Mouse (Mus musculus) midbrain, embryonic 12.5 days (tissue): ENCODE data around the gene Iqgap1. TPM values are rescaled to one million over a fixed set of nuclear protein-coding genes. Genes with fewer than 3 reads are reported as not detected.

Experiments used
- ATAC-seq: fragments of 200-750 bp; cut with Nextera tagmentation; 2 replicates; pipeline ENCODE4 v1.8.0; 2017; ENCODE audit warnings: low read depth, moderate TSS enrichment, moderate library complexity; ENCODE audit not compliant: low FRiP score
- H3K27ac ChIP-seq: fragments of 300-500 bp; sonication (generic); replicated peaks from 2 replicates; pipeline ENCODE4 v1.5.1; 2016; ENCODE audit warnings: mild to moderate bottlenecking
- H3K27me3 ChIP-seq: fragments of 300-500 bp; sonication (generic); 2 replicates; pipeline ENCODE4 v1.6.1; 2016; ENCODE audit warnings: mild to moderate bottlenecking
- H3K36me3 ChIP-seq: fragments of 300-500 bp; sonication (generic); 2 replicates; pipeline ENCODE4 v1.6.1; 2016
- H3K4me1 ChIP-seq: fragments of 300-500 bp; sonication (generic); 2 replicates; pipeline ENCODE4 v1.6.1; 2016
- H3K4me2 ChIP-seq: fragments of 300-500 bp; sonication (generic); replicated peaks from 2 replicates; pipeline ENCODE4 v1.6.1; 2016; ENCODE audit warnings: mild to moderate bottlenecking, moderate library complexity
- H3K4me3 ChIP-seq: fragments of 300-500 bp; sonication (generic); 2 replicates; pipeline ENCODE4 v1.5.1; 2016; ENCODE audit warnings: mild to moderate bottlenecking
- H3K9ac ChIP-seq: fragments of 300-500 bp; sonication (generic); replicated peaks from 2 replicates; pipeline ENCODE4 v1.6.1; 2016; ENCODE audit warnings: mild to moderate bottlenecking, moderate library complexity
- H3K9me3 ChIP-seq: fragments of 300-500 bp; sonication (generic); 2 replicates; pipeline ENCODE4 v1.6.1; 2016; ENCODE audit warnings: mild to moderate bottlenecking
- WGBS: fragments of 180-500 bp; shearing (Covaris S2); methylation state at CpG from one replicate; pipeline ENCODE4 v1.1.7; 2016; 5-methylcytosine and 5-hydroxymethylcytosine counted together
- polyA plus RNA-seq: library from polyadenylated mRNA; unstranded; fragments of >200 nt; fragmentation: Nextera tagmentation; extraction: Ambion mirVana; gene quantifications from 2 replicates; pipeline ENCODE4 v1.2.1, GENCODE M21; 2016

The Iqgap1 gene
- polyA plus RNA-seq, 1 experiment from 2014 or later, result 33.7 TPM

GRCm38 (mm10) chr7:80719038-80719437, 106.7 kb downstream of the Iqgap1 start:
- ATAC-seq, result no peak
- Histone ChIP-seq H3K4me2 (no peak overlapping the region), H3K27me3 (no peaks in the 10 kb centered on the region), H3K9me3 (no peaks in the 10 kb centered on the region), H3K36me3 (peaks cover 61% of the 10 kb centered on the region), H3K4me1 (no peaks in the 10 kb centered on the region), H3K27ac (no peak overlapping the region), H3K4me3 (no peak overlapping the region), H3K9ac (no peak overlapping the region)
- WGBS, result 90% methylated on average over 2 of the region's 2 CpGs

DNA sequence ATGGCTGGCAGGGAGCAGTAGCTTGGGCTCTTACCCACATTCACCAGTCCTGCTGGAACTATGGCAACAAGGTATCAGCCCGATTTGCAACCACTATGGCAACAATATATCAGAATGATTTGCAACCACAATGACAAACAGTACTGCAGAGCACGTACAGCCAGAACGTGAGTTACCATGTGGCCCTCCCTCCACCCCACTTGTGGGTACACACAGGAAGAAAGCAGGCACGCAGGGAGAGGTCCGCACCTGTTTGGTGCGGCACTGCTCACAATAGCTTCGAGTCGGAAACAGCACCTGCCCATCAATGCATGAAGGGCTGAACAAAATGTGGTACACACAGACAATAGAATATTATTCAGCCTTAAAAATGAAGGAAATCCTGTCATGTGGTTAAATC, 107.3 kb downstream of the Iqgap1 start:
- no peak overlapping the region for H3K9ac ChIP-seq
- no peak overlapping the region for H3K4me3 ChIP-seq
- H3K9me3 ChIP-seq, result no peaks in the 10 kb centered on the region
- no peak overlapping the region for H3K4me2 ChIP-seq
- H3K4me1 ChIP-seq, result no peaks in the 10 kb centered on the region
- 77% methylated on average over 8 of the region's 8 CpGs for WGBS
- H3K36me3 ChIP-seq, result peaks cover 59% of the 10 kb centered on the region
- H3K27ac ChIP-seq, result no peak overlapping the region
- H3K27me3 ChIP-seq, result no peaks in the 10 kb centered on the region
- ATAC-seq, result no peak

- Histone ChIP-seq H3K27ac (no peak overlapping the region), H3K4me3 (no peak overlapping the region), H3K4me1 (no peaks in the 10 kb centered on the region), H3K9me3 (no peaks in the 10 kb centered on the region), H3K4me2 (no peak overlapping the region), H3K9ac (no peak overlapping the region), H3K36me3 (peaks cover 48% of the 10 kb centered on the region), H3K27me3 (no peaks in the 10 kb centered on the region)
- no peak for ATAC-seq
- 83% methylated on average over 9 of the region's 9 CpGs for WGBS
These were observed 109.0 kb downstream of the Iqgap1 start for GRCm38 (mm10) chr7:80716758-80717157.

GRCm38 (mm10) chr7:80715306-80715705, 110.5 kb downstream of the Iqgap1 start:
- H3K9me3 ChIP-seq, result no peaks in the 10 kb centered on the region
- no peak overlapping the region for H3K4me2 ChIP-seq
- peaks cover 45% of the 10 kb centered on the region for H3K36me3 ChIP-seq
- ATAC-seq, result no peak
- H3K9ac ChIP-seq, result no peak overlapping the region
- no peak overlapping the region for H3K4me3 ChIP-seq
- H3K27ac ChIP-seq, result no peak overlapping the region
- no peaks in the 10 kb centered on the region for H3K4me1 ChIP-seq
- 94% methylated on average over 7 of the region's 7 CpGs for WGBS
- no peaks in the 10 kb centered on the region for H3K27me3 ChIP-seq

- Histone ChIP-seq H3K27me3 (no peaks in the 10 kb centered on the region), H3K4me1 (no peaks in the 10 kb centered on the region), H3K27ac (no peak overlapping the region), H3K9ac (no peak overlapping the region), H3K4me3 (no peak overlapping the region), H3K9me3 (no peaks in the 10 kb centered on the region; the same call in 1 of the 2 replicates), H3K36me3 (peaks cover 23% of the 10 kb centered on the region), H3K4me2 (no peak overlapping the region)
- WGBS, result 91% methylated on average over 8 of the region's 8 CpGs
- no peak for ATAC-seq
These were observed 114.3 kb downstream of the Iqgap1 start for GRCm38 (mm10) chr7:80711496-80711895.

DNA sequence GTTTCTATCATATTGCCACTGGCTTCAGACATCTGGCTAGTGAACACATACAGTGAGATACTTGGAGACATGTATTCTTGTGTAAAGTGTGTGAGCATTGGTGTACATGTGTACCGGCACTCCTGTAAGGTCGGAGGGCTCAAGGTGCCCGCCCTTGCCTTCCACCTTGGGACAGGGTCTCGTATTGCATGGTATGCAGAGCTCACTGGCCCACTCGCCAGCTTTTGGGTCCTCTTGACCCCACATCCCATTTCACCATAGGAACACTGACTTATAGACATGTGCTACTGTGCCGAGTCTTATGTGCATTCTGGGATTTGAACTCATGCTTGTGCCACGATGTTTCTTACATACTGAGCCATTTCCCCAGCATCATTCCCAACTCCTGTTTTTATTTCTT, 115.4 kb downstream of the Iqgap1 start:
- H3K36me3 ChIP-seq, result peaks cover 19% of the 10 kb centered on the region
- H3K9me3 ChIP-seq, result no peaks in the 10 kb centered on the region; the same call in 1 of the 2 replicates
- no peak overlapping the region for H3K27ac ChIP-seq
- H3K27me3 ChIP-seq, result no peaks in the 10 kb centered on the region
- no peak overlapping the region for H3K9ac ChIP-seq
- 86% methylated on average over 7 of the region's 7 CpGs for WGBS
- no peak overlapping the region for H3K4me2 ChIP-seq
- H3K4me1 ChIP-seq, result no peaks in the 10 kb centered on the region
- no peak overlapping the region for H3K4me3 ChIP-seq
- ATAC-seq, result no peak

DNA sequence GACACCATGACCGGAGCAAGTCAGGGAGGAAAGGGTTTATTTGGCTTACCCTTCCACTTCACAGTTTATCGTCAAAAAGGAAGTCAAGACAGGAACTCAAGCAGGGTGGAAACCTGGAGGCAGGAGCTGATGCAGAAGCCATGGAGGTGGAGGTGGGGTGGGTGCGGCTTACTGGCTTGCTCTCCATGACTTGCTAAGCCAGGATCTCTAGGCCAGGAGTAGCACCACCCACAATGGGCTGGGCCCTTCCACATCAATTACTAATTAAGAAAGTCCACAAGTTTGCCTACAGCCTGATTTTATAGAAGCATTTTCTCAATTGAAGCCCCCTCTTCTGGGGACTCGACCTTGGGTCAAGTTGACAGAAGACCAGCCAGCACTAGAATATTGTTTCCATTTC, 121.7 kb downstream of the Iqgap1 start:
- no peak overlapping the region for H3K4me3 ChIP-seq
- no peaks in the 10 kb centered on the region for H3K36me3 ChIP-seq
- 95% methylated on average over 4 of the region's 4 CpGs for WGBS
- ATAC-seq, result no peak
- H3K27ac ChIP-seq, result no peak overlapping the region
- H3K27me3 ChIP-seq, result no peaks in the 10 kb centered on the region
- no peaks in the 10 kb centered on the region for H3K4me1 ChIP-seq
- H3K9me3 ChIP-seq, result no peaks in the 10 kb centered on the region; the same call in 1 of the 2 replicates
- H3K4me2 ChIP-seq, result no peak overlapping the region
- H3K9ac ChIP-seq, result no peak overlapping the region

DNA sequence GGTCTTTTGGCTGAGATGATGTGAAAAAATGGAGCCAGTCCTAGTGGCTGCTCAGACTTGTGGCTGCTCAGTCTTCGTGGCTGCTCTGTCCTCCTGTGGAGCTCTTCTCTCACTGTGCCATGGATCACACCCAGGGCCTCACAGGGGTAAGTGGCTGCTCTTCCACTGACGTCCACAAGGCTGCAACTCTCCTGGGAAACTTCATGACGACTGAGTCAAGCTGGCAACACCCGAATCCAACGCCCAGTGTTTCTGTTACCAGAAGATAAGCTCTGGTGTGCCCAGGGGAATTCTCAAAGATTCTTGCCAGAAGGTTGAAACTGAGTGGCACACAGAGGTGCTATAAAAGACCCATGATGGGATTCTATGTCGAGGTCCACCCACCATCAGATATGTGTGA, 123.3 kb downstream of the Iqgap1 start:
- WGBS, result 71% methylated on average over 6 of the region's 6 CpGs

DNA sequence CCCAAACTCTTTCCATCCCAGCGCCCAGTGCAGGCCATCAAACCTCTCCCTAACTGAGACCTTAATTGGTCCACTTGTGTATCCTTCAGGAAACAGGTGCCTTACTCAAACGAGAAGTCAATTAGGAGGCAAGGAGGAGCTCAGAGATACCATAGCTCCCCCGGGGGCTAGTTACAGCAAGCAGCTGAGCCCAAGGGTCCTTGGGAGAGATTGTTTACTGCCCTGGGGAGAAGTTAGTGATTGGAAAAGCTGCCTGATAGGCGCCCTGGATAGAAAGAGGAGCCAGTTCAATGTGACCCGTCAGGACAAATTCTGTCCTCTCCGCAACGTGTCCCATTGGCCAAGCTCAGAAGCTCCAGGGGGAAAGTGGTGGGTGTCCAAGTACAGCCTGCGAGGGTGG, 126.1 kb downstream of the Iqgap1 start:
- H3K9ac ChIP-seq, result no peak overlapping the region
- no peaks in the 10 kb centered on the region for H3K27me3 ChIP-seq
- no peaks in the 10 kb centered on the region for H3K36me3 ChIP-seq
- H3K4me2 ChIP-seq, result no peak overlapping the region
- H3K27ac ChIP-seq, result no peak overlapping the region
- no peaks in the 10 kb centered on the region for H3K4me1 ChIP-seq
- 69% methylated on average over 8 of the region's 8 CpGs for WGBS
- no peak for ATAC-seq
- no peak overlapping the region for H3K4me3 ChIP-seq
- no peaks in the 10 kb centered on the region for H3K9me3 ChIP-seq

More for the DNA sequence above, 123.3 kb downstream of the Iqgap1 start:
- H3K4me3 ChIP-seq, result no peak overlapping the region
- H3K4me1 ChIP-seq, result no peaks in the 10 kb centered on the region
- no peaks in the 10 kb centered on the region for H3K36me3 ChIP-seq
- ATAC-seq, result no peak
- H3K27ac ChIP-seq, result no peak overlapping the region
- H3K27me3 ChIP-seq, result no peaks in the 10 kb centered on the region
- H3K4me2 ChIP-seq, result no peak overlapping the region
- no peaks in the 10 kb centered on the region for H3K9me3 ChIP-seq
- no peak overlapping the region for H3K9ac ChIP-seq

DNA sequence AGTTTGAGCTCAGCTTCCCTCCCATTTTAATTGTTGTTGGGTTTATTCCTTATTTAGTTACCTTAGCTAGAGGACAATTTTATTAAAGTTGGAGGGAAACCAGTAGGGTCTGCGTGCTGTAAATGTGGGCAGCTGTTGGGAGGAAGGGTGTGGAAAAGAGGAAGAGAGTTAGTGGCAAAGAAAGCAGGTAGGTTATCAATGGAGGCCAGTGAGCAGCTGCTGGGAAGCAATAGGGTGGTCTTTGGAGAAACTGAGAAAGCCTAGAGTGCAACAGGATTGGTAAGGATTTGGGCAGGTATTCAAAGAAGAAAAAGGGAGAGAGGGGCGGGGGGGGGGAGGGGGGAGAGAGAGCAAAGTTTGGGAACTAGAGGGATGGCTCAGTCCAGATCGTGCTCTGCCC, 126.8 kb downstream of the Iqgap1 start:
- no peak for ATAC-seq
- WGBS, result 74% methylated on average over 2 of the region's 3 CpGs
- H3K9me3 ChIP-seq, result no peaks in the 10 kb centered on the region

DNA sequence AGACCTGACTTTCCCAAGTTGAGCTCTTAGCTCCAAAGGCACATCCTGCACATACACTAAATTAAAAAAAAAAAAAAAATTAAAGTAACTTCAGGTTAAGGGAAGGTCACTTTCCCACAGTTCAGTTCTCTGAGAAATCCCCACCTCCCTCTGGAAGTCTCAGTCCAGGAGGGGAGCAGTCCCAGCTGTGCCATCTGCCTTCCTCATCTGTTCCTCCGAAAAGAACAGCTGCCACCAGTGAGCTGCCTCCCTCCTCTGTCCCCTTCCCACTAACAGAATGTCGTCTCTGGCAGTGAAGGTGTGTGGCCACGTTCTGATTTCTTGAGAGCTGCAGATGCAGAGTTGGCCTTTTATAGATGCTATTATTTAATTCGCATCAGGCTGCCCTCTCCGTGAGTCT, 127.9 kb downstream of the Iqgap1 start:
- WGBS, result 72% methylated on average over 5 of the region's 5 CpGs
- Histone ChIP-seq H3K27ac (no peak overlapping the region), H3K9me3 (no peaks in the 10 kb centered on the region), H3K4me2 (no peak overlapping the region), H3K36me3 (no peaks in the 10 kb centered on the region), H3K27me3 (no peaks in the 10 kb centered on the region), H3K4me3 (no peak overlapping the region), H3K9ac (no peak overlapping the region), H3K4me1 (no peaks in the 10 kb centered on the region)
- no peak for ATAC-seq

More for the DNA sequence above, 126.8 kb downstream of the Iqgap1 start:
- Histone ChIP-seq H3K4me3 (no peak overlapping the region), H3K4me2 (no peak overlapping the region), H3K36me3 (no peaks in the 10 kb centered on the region), H3K27me3 (no peaks in the 10 kb centered on the region), H3K4me1 (no peaks in the 10 kb centered on the region), H3K9ac (no peak overlapping the region), H3K27ac (no peak overlapping the region)

DNA sequence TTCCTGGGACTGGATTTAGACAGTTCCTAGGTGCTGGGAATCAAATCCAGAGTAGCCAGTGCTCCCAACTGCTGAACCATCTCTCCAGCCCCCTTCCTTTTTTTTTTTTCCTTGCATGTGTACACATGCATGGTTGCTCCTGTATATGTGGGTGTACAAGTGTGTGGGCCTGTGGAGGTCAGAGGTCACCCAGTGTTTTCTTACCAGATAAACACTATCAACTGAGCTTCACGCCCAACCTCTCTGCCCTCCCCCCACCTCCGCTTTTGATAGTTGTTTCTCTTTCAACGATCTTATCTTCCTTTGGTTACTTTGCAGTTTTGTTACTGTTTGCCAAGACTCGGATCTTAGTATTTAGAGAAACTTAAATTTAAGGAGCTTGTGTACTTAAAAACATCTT, 128.9 kb downstream of the Iqgap1 start:
- no peaks in the 10 kb centered on the region for H3K9me3 ChIP-seq
- H3K27me3 ChIP-seq, result no peaks in the 10 kb centered on the region
- H3K4me1 ChIP-seq, result no peaks in the 10 kb centered on the region
- no peak overlapping the region for H3K27ac ChIP-seq
- no peaks in the 10 kb centered on the region for H3K36me3 ChIP-seq
- 73% methylated on average over 4 of the region's 4 CpGs for WGBS
- H3K4me2 ChIP-seq, result no peak overlapping the region
- ATAC-seq, result no peak
- H3K4me3 ChIP-seq, result no peak overlapping the region
- H3K9ac ChIP-seq, result no peak overlapping the region

DNA sequence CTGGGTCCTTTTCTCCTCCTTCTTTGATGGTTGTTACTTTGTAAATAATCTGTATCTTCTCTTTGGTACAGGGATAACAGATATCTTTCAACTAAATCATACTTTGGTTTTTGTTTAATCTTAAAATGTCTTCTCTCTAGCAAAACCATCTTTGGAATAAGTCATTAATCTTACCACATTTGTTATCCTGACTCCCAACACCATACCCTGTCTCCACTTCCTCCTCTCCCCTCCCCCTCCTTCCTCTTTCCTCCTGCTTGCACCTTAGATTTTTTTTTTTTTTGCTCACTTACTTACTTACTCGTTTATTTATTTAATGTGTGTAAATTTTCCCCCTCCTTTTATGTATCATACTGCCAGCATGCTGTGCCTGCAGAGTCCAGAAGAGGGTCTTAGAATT, 129.4 kb downstream of the Iqgap1 start:
- ATAC-seq, result no peak
- 54% methylated on average over 1 of the region's 1 CpGs for WGBS
- H3K27ac ChIP-seq, result no peak overlapping the region

More for the DNA sequence above, 129.4 kb downstream of the Iqgap1 start:
- Histone ChIP-seq H3K36me3 (no peaks in the 10 kb centered on the region), H3K4me3 (no peak overlapping the region), H3K9ac (no peak overlapping the region), H3K9me3 (no peaks in the 10 kb centered on the region), H3K4me1 (no peaks in the 10 kb centered on the region), H3K27me3 (no peaks in the 10 kb centered on the region), H3K4me2 (no peak overlapping the region)
